Mouse (Mus musculus): ENCODE measurements around the gene Zfp422. TPM values are rescaled to one million over a fixed set of nuclear protein-coding genes. Genes with fewer than 3 reads are reported as not detected.

Zfp422 gene
- polyA plus RNA-seq, 1 experiment from 2014 or later = 170 TPM

- ATAC-seq (ENCODE audit: insufficient number of reproducible peaks, insufficient read depth, low FRiP score, low read depth) = no peak
- Histone ChIP-seq H3K4me2 (replicated peaks; ENCODE audit: low read depth, low read length) (no peak overlapping the region), H3K4me1 (ENCODE audit: control insufficient read depth, insufficient read depth, low read length) (peaks cover 11% of the 10 kb centered on the region; the same call in 1 of the 2 replicates), H3K9me3 (ENCODE audit: control insufficient read depth, low read depth, low read length) (no peaks in the 10 kb centered on the region), H3K27me3 (ENCODE audit: control insufficient read depth, insufficient read depth, low read length) (no peaks in the 10 kb centered on the region), H3K27ac (ENCODE audit: low read length) (no peak overlapping the region), H3K4me3 (ENCODE audit: low read depth, low read length) (no peak overlapping the region), H3K9ac (replicated peaks; ENCODE audit: low read depth, low read length) (no peak overlapping the region), H3K36me3 (ENCODE audit: control insufficient read depth, insufficient read depth, low read length) (no peaks in the 10 kb centered on the region)
- WGBS = 54% methylated on average over 6 of the region's 6 CpGs
Observed at GRCm38 (mm10) chr6:116670144-116670543, 41.3 kb upstream of the Zfp422 start.

DNA sequence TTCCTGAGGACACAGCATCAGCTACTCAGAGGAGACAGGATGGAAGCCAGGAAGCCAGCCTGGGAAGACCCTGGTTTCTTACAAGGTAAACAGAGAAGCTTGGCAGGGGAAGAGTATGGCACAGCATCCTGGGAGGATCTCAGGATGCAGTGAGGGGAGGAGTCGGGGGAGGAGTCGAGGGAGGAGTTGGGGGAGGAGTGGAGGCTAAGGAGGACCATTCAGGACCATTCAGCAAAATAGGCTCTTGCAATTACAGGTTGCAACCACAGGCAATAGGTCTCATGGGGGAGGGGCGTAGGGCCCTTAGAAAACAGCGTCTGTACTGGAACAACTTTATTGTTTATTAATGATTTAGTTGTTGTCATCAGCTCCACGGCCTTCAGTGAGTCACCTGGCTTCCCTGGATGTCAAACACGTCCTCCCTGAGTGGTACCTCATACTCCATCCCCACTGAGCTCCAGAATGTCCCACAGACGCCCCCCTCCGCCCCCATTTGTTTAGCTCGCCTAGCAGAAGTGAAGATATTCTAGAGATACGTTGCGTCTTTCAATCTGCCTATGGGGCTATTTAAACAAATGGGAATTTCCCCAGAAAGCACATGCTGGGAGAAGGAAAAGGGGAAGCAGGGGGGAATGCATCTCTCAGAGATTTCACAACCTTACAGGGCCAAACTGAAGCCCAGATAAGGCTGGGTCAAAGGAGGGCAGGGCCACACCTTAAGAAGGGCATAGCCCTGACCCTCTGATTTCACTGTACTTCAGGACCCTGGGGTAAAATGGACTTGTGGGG is 40.1 kb upstream of the Zfp422 start:
- Histone ChIP-seq H3K27ac (ENCODE audit: low read length) (no peak overlapping the region), H3K36me3 (ENCODE audit: control insufficient read depth, insufficient read depth, low read length) (no peaks in the 10 kb centered on the region), H3K27me3 (ENCODE audit: control insufficient read depth, insufficient read depth, low read length) (no peaks in the 10 kb centered on the region), H3K4me2 (replicated peaks; ENCODE audit: low read depth, low read length) (no peak overlapping the region), H3K4me3 (ENCODE audit: low read depth, low read length) (no peak overlapping the region), H3K4me1 (ENCODE audit: control insufficient read depth, insufficient read depth, low read length) (peaks cover 11% of the 10 kb centered on the region; the same call in 1 of the 2 replicates), H3K9me3 (ENCODE audit: control insufficient read depth, low read depth, low read length) (no peaks in the 10 kb centered on the region), H3K9ac (replicated peaks; ENCODE audit: low read depth, low read length) (no peak overlapping the region)
- no peak for ATAC-seq (ENCODE audit: insufficient number of reproducible peaks, insufficient read depth, low FRiP score, low read depth)
- 46% methylated on average over 11 of the region's 11 CpGs for WGBS

- peaks cover 8% of the 10 kb centered on the region; the same call in 1 of the 2 replicates for H3K4me1 ChIP-seq (ENCODE audit: control insufficient read depth, insufficient read depth, low read length)
- H3K4me2 ChIP-seq (replicated peaks; ENCODE audit: low read depth, low read length) = no peak overlapping the region
- H3K4me3 ChIP-seq (ENCODE audit: low read depth, low read length) = no peak overlapping the region
- no peaks in the 10 kb centered on the region for H3K36me3 ChIP-seq (ENCODE audit: control insufficient read depth, insufficient read depth, low read length)
- H3K27ac ChIP-seq (ENCODE audit: low read length) = no peak overlapping the region
- H3K9ac ChIP-seq (replicated peaks; ENCODE audit: low read depth, low read length) = no peak overlapping the region
- no peaks in the 10 kb centered on the region for H3K27me3 ChIP-seq (ENCODE audit: control insufficient read depth, insufficient read depth, low read length)
- ATAC-seq (ENCODE audit: insufficient number of reproducible peaks, insufficient read depth, low FRiP score, low read depth) = no peak
- 79% methylated on average over 3 of the region's 3 CpGs for WGBS
- H3K9me3 ChIP-seq (ENCODE audit: control insufficient read depth, low read depth, low read length) = no peaks in the 10 kb centered on the region
Observed at GRCm38 (mm10) chr6:116667382-116667781, 38.6 kb upstream of the Zfp422 start.

DNA sequence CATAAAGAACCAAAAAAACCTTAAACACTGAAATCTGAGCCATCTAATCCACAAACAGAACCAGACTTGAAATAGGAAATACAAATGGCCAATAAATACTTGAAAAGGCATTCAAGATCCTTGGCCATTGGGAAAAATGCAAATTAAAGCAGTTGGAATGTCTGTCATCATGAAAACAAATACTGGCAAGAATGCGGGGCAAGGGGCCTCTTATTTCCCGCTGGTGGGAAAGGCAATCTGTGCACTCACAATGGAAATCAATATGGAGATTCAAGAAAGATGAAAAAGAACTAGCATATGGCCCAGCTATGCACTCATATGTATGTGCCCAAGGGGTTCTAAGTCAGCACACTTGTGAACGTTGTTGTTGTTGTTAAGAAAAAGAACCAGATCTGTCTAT is 38.1 kb upstream of the Zfp422 start:
- H3K4me3 ChIP-seq (ENCODE audit: low read depth, low read length) = no peak overlapping the region
- 67% methylated on average over 3 of the region's 3 CpGs for WGBS
- no peaks in the 10 kb centered on the region for H3K9me3 ChIP-seq (ENCODE audit: control insufficient read depth, low read depth, low read length)
- ATAC-seq (ENCODE audit: insufficient number of reproducible peaks, insufficient read depth, low FRiP score, low read depth) = no peak
- no peak overlapping the region for H3K27ac ChIP-seq (ENCODE audit: low read length)
- no peaks in the 10 kb centered on the region for H3K36me3 ChIP-seq (ENCODE audit: control insufficient read depth, insufficient read depth, low read length)
- H3K4me1 ChIP-seq (ENCODE audit: control insufficient read depth, insufficient read depth, low read length) = peaks cover 8% of the 10 kb centered on the region; the same call in 1 of the 2 replicates
- no peak overlapping the region for H3K9ac ChIP-seq (replicated peaks; ENCODE audit: low read depth, low read length)
- H3K4me2 ChIP-seq (replicated peaks; ENCODE audit: low read depth, low read length) = no peak overlapping the region
- H3K27me3 ChIP-seq (ENCODE audit: control insufficient read depth, insufficient read depth, low read length) = no peaks in the 10 kb centered on the region

- no peak overlapping the region for H3K4me3 ChIP-seq (ENCODE audit: low read depth, low read length)
- H3K36me3 ChIP-seq (ENCODE audit: control insufficient read depth, insufficient read depth, low read length) = no peaks in the 10 kb centered on the region
- WGBS = 83% methylated on average over 12 of the region's 12 CpGs
- no peaks in the 10 kb centered on the region for H3K27me3 ChIP-seq (ENCODE audit: control insufficient read depth, insufficient read depth, low read length)
- H3K4me1 ChIP-seq (ENCODE audit: control insufficient read depth, insufficient read depth, low read length) = peaks cover 6% of the 10 kb centered on the region; the same call in 1 of the 2 replicates
- no peak overlapping the region for H3K4me2 ChIP-seq (replicated peaks; ENCODE audit: low read depth, low read length)
- H3K9ac ChIP-seq (replicated peaks; ENCODE audit: low read depth, low read length) = no peak overlapping the region
- ATAC-seq (ENCODE audit: insufficient number of reproducible peaks, insufficient read depth, low FRiP score, low read depth) = no peak
- H3K27ac ChIP-seq (ENCODE audit: low read length) = no peak overlapping the region
- H3K9me3 ChIP-seq (ENCODE audit: control insufficient read depth, low read depth, low read length) = no peaks in the 10 kb centered on the region
Observed at GRCm38 (mm10) chr6:116666085-116666750, 37.4 kb upstream of the Zfp422 start.

DNA sequence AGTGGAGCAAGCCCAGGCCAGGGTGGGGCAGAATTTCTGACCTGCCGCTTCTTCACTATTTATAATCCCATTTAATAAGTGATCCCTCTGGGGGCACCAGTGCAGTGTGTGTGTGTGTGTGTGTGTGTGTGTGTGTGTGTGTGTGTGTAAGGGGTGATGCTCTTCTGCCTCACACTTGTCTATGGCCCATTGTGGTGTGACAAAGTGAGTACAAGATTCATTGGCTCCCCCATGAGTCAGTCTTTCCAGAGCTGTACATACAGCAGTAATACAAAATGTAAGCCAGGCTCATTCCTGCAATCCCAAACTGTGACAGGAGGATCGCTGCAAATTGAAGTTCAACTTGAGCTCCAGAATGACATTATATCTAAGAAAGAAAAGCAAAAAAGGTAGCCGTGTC is 36.0 kb upstream of the Zfp422 start:
- no peak overlapping the region for H3K4me2 ChIP-seq (replicated peaks; ENCODE audit: low read depth, low read length)
- no peaks in the 10 kb centered on the region for H3K9me3 ChIP-seq (ENCODE audit: control insufficient read depth, low read depth, low read length)
- no peaks in the 10 kb centered on the region for H3K36me3 ChIP-seq (ENCODE audit: control insufficient read depth, insufficient read depth, low read length)
- no peak overlapping the region for H3K9ac ChIP-seq (replicated peaks; ENCODE audit: low read depth, low read length)
- H3K27ac ChIP-seq (ENCODE audit: low read length) = no peak overlapping the region
- no peaks in the 10 kb centered on the region for H3K27me3 ChIP-seq (ENCODE audit: control insufficient read depth, insufficient read depth, low read length)
- no peak overlapping the region for H3K4me3 ChIP-seq (ENCODE audit: low read depth, low read length)
- WGBS = 70% methylated on average over 3 of the region's 3 CpGs
- H3K4me1 ChIP-seq (ENCODE audit: control insufficient read depth, insufficient read depth, low read length) = no peaks in the 10 kb centered on the region
- ATAC-seq (ENCODE audit: insufficient number of reproducible peaks, insufficient read depth, low FRiP score, low read depth) = no peak

GRCm38 (mm10) chr6:116664031-116664430 is 35.2 kb upstream of the Zfp422 start:
- ATAC-seq (ENCODE audit: insufficient number of reproducible peaks, insufficient read depth, low FRiP score, low read depth) = no peak
- H3K4me1 ChIP-seq (ENCODE audit: control insufficient read depth, insufficient read depth, low read length) = no peaks in the 10 kb centered on the region
- no peak overlapping the region for H3K4me3 ChIP-seq (ENCODE audit: low read depth, low read length)
- H3K9ac ChIP-seq (replicated peaks; ENCODE audit: low read depth, low read length) = no peak overlapping the region
- H3K9me3 ChIP-seq (ENCODE audit: control insufficient read depth, low read depth, low read length) = no peaks in the 10 kb centered on the region
- H3K27ac ChIP-seq (ENCODE audit: low read length) = no peak overlapping the region
- H3K4me2 ChIP-seq (replicated peaks; ENCODE audit: low read depth, low read length) = no peak overlapping the region
- WGBS = 75% methylated on average over 6 of the region's 6 CpGs
- no peaks in the 10 kb centered on the region for H3K36me3 ChIP-seq (ENCODE audit: control insufficient read depth, insufficient read depth, low read length)
- no peaks in the 10 kb centered on the region for H3K27me3 ChIP-seq (ENCODE audit: control insufficient read depth, insufficient read depth, low read length)

DNA sequence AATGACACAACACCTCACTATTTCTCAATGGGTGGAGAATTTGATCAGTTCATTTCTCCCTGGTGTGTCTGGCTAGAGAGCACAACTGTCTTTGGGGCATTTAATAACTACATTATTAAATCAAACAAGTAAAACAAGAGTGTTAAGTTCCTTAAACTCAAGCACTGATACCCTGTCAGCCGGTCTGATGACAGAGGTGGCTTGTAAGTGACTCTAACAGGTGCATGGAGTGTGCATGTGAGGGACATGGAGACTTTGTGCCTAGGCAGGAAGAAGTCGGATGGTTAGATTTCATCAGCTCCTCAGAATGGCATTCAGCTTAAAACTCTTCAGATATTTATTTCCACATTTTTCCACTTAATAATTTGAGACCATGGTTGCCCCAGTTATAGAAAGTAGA is 34.6 kb upstream of the Zfp422 start:
- 80% methylated on average over 2 of the region's 2 CpGs for WGBS
- Histone ChIP-seq H3K4me3 (ENCODE audit: low read depth, low read length) (no peak overlapping the region), H3K36me3 (ENCODE audit: control insufficient read depth, insufficient read depth, low read length) (no peaks in the 10 kb centered on the region), H3K4me2 (replicated peaks; ENCODE audit: low read depth, low read length) (no peak overlapping the region), H3K4me1 (ENCODE audit: control insufficient read depth, insufficient read depth, low read length) (no peaks in the 10 kb centered on the region), H3K9ac (replicated peaks; ENCODE audit: low read depth, low read length) (no peak overlapping the region), H3K9me3 (ENCODE audit: control insufficient read depth, low read depth, low read length) (no peaks in the 10 kb centered on the region), H3K27ac (ENCODE audit: low read length) (no peak overlapping the region), H3K27me3 (ENCODE audit: control insufficient read depth, insufficient read depth, low read length) (no peaks in the 10 kb centered on the region)
- ATAC-seq (ENCODE audit: insufficient number of reproducible peaks, insufficient read depth, low FRiP score, low read depth) = no peak
